Mouse (Mus musculus) embryonic facial prominence, embryonic 13.5 days (tissue): ENCODE measurements around the gene Aff3. TPM values are rescaled to one million over a fixed set of nuclear protein-coding genes. Genes with fewer than 3 reads are reported as not detected.

Experiments
- ATAC-seq: fragments of 200-750 bp; cut with Nextera tagmentation; 2 replicates; pipeline ENCODE4 v1.8.0; 2017; ENCODE audit warnings: low read depth; ENCODE audit not compliant: insufficient number of reproducible peaks, insufficient read depth, low FRiP score, low TSS enrichment
- H3K27ac ChIP-seq: fragments of 300-500 bp; sonication (generic); 2 replicates; pipeline ENCODE4 v1.5.1; 2015; ENCODE audit warnings: moderate library complexity, mild to moderate bottlenecking, inconsistent platforms
- H3K27me3 ChIP-seq: fragments of 300-500 bp; sonication (generic); 2 replicates; pipeline ENCODE4 v1.6.1; 2015; ENCODE audit warnings: mild to moderate bottlenecking, inconsistent platforms
- H3K36me3 ChIP-seq: fragments of 300-500 bp; sonication (generic); 2 replicates; pipeline ENCODE4 v1.6.1; 2015; ENCODE audit warnings: mild to moderate bottlenecking, inconsistent platforms
- H3K4me1 ChIP-seq: fragments of 300-500 bp; sonication (generic); 2 replicates; pipeline ENCODE4 v1.6.1; 2015; ENCODE audit warnings: inconsistent platforms
- H3K4me2 ChIP-seq: fragments of 300-500 bp; sonication (generic); 2 replicates; pipeline ENCODE4 v1.6.1; 2015; ENCODE audit warnings: moderate library complexity, mild to moderate bottlenecking, inconsistent platforms
- H3K4me3 ChIP-seq: fragments of 300-500 bp; sonication (generic); 2 replicates; pipeline ENCODE4 v1.5.1; 2015; ENCODE audit warnings: mild to moderate bottlenecking, inconsistent platforms
- H3K9ac ChIP-seq: fragments of 300-500 bp; sonication (generic); 2 replicates; pipeline ENCODE4 v1.6.1; 2015; ENCODE audit warnings: mild to moderate bottlenecking, inconsistent platforms
- H3K9me3 ChIP-seq: fragments of 300-500 bp; sonication (generic); 2 replicates; pipeline ENCODE4 v1.6.1; 2016; ENCODE audit warnings: inconsistent platforms
- WGBS: fragments of 180-500 bp; shearing (Covaris S2); methylation state at CpG from one replicate; pipeline ENCODE4 v1.1.7; 2015; ENCODE audit warnings: mixed read lengths; 5-methylcytosine and 5-hydroxymethylcytosine counted together
- polyA plus RNA-seq: library from polyadenylated mRNA; unstranded; fragments of >200 nt; fragmentation: Nextera tagmentation; extraction: Ambion mirVana; gene quantifications from 2 replicates; pipeline ENCODE4 v1.2.1, GENCODE M21; 2015

Aff3 gene
- polyA plus RNA-seq, 1 experiment from 2014 or later, result 12.0 TPM

DNA sequence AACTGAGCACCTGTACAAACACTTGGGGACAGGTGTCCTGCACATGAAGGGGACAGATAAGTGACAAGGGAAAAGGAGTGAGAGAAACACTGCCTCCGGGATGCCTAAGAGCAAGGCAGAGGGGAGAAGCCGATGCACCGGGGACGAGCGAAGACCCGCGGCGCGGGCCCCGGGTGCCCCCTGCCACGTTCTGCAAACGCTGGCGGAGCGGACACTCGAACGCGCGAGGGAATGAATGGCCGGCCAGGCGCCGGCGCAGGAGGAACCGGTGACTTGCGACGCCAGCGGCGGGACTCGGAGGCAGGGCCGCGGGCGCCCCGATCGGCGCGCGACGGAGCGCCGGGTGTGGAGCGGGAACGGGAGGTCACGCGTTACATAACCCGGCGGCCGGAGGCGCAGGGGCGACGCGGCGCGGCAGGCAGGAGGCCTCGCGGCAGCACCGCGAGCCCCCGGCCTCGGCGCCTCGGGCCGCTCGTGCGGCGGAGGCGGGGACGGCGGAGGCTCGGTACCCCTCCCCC, 535.8 kb downstream of the Aff3 start:
- no peaks in the 10 kb centered on the region for H3K36me3 ChIP-seq
- H3K4me2 ChIP-seq, result peak overlapping the region; percentile 86
- no peaks in the 10 kb centered on the region for H3K9me3 ChIP-seq
- peak overlapping the region; percentile 82 for H3K4me3 ChIP-seq
- peaks cover 16% of the 10 kb centered on the region for H3K4me1 ChIP-seq
- no peaks in the 10 kb centered on the region for H3K27me3 ChIP-seq
- under 1% methylated on average over 65 of the region's 68 CpGs for WGBS
- peak overlapping the region; percentile 89 for H3K27ac ChIP-seq
- peak; percentile 22; the same call in 1 of the 2 replicates for ATAC-seq
- H3K9ac ChIP-seq, result peak overlapping the region; percentile 90

Other genes starting within 250 kb of the Aff3 start
- gene Lonrf2, start 171.8 kb upstream of the Aff3 start, polyA plus RNA-seq, result 2.2 and 3.1 TPM in 2 replicates
- gene Chst10, start 233.2 kb upstream of the Aff3 start, polyA plus RNA-seq, result 13.1 and 14.3 TPM in 2 replicates